Mouse (Mus musculus) right cerebral cortex, postnatal 10 days (tissue): ENCODE data around the gene Ihh.

Source experiments
- DNase-seq, 2 experiments: peaks; one replicate each; pipeline ENCODE4 v3.0.0; 2021; ENCODE audit warnings: low spot score in 2 of 2

Gene Ihh

GRCm38 (mm10) chr1:74951556-74952210, at the start of gene Ihh:
TSS of gene Ihh (minus strand) at chr1:74951672.
- no peak for DNase-seq

- no peak for DNase-seq
Measured at GRCm38 (mm10) chr1:75001183-75001582, 49.7 kb upstream of the Ihh start.

GRCm38 (mm10) chr1:75000496-75000895, 49.0 kb upstream of the Ihh start:
- no peak for DNase-seq

- DNase-seq: no peak
Measured at GRCm38 (mm10) chr1:74999173-74999572, 47.7 kb upstream of the Ihh start.

- no peak for DNase-seq
Measured at GRCm38 (mm10) chr1:74997231-74997630, 45.8 kb upstream of the Ihh start.

GRCm38 (mm10) chr1:74977001-74977400, 25.5 kb upstream of the Ihh start:
- DNase-seq: no peak

GRCm38 (mm10) chr1:74975936-74976335, 24.5 kb upstream of the Ihh start:
- no peak for DNase-seq

- no peak for DNase-seq
Measured at GRCm38 (mm10) chr1:74973590-74973989, 22.1 kb upstream of the Ihh start.

GRCm38 (mm10) chr1:74971353-74972050, 20.0 kb upstream of the Ihh start:
- no peak for DNase-seq

GRCm38 (mm10) chr1:74967962-74968580, 16.6 kb upstream of the Ihh start:
- no peak for DNase-seq

GRCm38 (mm10) chr1:74964494-74965215, 13.2 kb upstream of the Ihh start:
- peak; percentile 56 to 71 for DNase-seq

GRCm38 (mm10) chr1:74962853-74963227, 11.4 kb upstream of the Ihh start:
- DNase-seq: no peak

GRCm38 (mm10) chr1:74962126-74962852, 10.8 kb upstream of the Ihh start:
- DNase-seq: no peak

- DNase-seq: no peak
Measured at GRCm38 (mm10) chr1:74961722-74962121, 10.2 kb upstream of the Ihh start.

GRCm38 (mm10) chr1:74960059-74960458, 8.6 kb upstream of the Ihh start:
- no peak for DNase-seq

GRCm38 (mm10) chr1:74950576-74951490, 639 bp downstream of the Ihh start:
- DNase-seq: no peak

- no peak for DNase-seq
Measured at GRCm38 (mm10) chr1:74950066-74950465, 1.4 kb downstream of the Ihh start.

- no peak for DNase-seq
Measured at GRCm38 (mm10) chr1:74949666-74950050, 1.8 kb downstream of the Ihh start.

GRCm38 (mm10) chr1:74948784-74949665, 2.4 kb downstream of the Ihh start:
- DNase-seq: peak; percentile 56 to 66
